Mouse (Mus musculus) midbrain, embryonic 13.5 days (tissue): ENCODE measurements at regions not wholly inside any gene's neighbourhood (a gene's known extent, or its start where the extent isn't known, plus 50 kb on each side); places are given as distances from the start of the nearest gene placed in this dataset.

ENCODE experiments used
- ATAC-seq: fragments of 200-750 bp; cut with Nextera tagmentation; 2 replicates; pipeline ENCODE4 v1.8.0; 2017; ENCODE audit warnings: mild to moderate bottlenecking, moderate TSS enrichment, moderate library complexity
- H3K27ac ChIP-seq: fragments of 300-500 bp; sonication (generic); 2 replicates; pipeline ENCODE4 v1.5.1; 2015; ENCODE audit warnings: inconsistent platforms, mild to moderate bottlenecking, moderate library complexity
- H3K27me3 ChIP-seq: fragments of 300-500 bp; sonication (generic); 2 replicates; pipeline ENCODE4 v1.6.1; 2015; ENCODE audit warnings: mild to moderate bottlenecking, inconsistent platforms
- H3K36me3 ChIP-seq: fragments of 300-500 bp; sonication (generic); 2 replicates; pipeline ENCODE4 v1.6.1; 2015; ENCODE audit warnings: mild to moderate bottlenecking, inconsistent platforms
- H3K4me1 ChIP-seq: fragments of 300-500 bp; sonication (generic); replicated peaks from 2 replicates; pipeline ENCODE4 v1.6.1; 2015; ENCODE audit warnings: inconsistent platforms
- H3K4me2 ChIP-seq: fragments of 300-500 bp; sonication (generic); replicated peaks from 2 replicates; pipeline ENCODE4 v1.6.1; 2015; ENCODE audit warnings: moderate library complexity, mild to moderate bottlenecking, inconsistent platforms
- H3K4me3 ChIP-seq: fragments of 300-500 bp; sonication (generic); replicated peaks from 2 replicates; pipeline ENCODE4 v1.5.1; 2015; ENCODE audit warnings: mild to moderate bottlenecking, inconsistent platforms
- H3K9ac ChIP-seq: fragments of 300-500 bp; sonication (generic); replicated peaks from 2 replicates; pipeline ENCODE4 v1.6.1; 2015; ENCODE audit warnings: mild to moderate bottlenecking, inconsistent platforms
- H3K9me3 ChIP-seq: fragments of 300-500 bp; sonication (generic); 2 replicates; pipeline ENCODE4 v1.6.1; 2016; ENCODE audit warnings: mild to moderate bottlenecking, inconsistent platforms
- WGBS: fragments of 180-500 bp; shearing (Covaris S2); methylation state at CpG from one replicate; pipeline ENCODE4 v1.1.7; 2015; 5-methylcytosine and 5-hydroxymethylcytosine counted together

DNA sequence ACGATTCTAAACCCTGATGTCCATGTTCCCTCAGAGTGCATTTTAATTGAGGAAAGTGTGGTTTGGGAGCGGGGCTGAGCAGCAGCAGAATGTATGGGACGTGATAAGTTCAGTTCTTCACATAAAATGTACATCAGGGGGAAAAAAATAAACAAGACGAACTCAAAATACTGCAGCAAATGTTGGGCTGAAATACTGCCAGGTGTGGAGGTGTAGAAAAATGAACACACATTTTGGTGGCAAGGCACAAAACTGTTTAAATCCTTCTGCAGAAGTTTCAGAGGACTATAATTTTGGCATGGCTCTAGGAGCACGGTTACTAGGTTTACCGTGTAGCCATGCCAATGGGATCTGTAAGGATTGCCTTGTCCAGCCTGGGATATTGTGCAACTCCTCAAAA lies 81.3 kb upstream of the Rfx3 start:
- no peaks in the 10 kb centered on the region for H3K27me3 ChIP-seq
- no peaks in the 10 kb centered on the region for H3K36me3 ChIP-seq
- no peak for ATAC-seq
- 90% methylated on average over 6 of the region's 6 CpGs for WGBS
- no peak overlapping the region for H3K9ac ChIP-seq
- H3K4me2 ChIP-seq, result no peak overlapping the region
- no peak overlapping the region for H3K4me3 ChIP-seq
- H3K27ac ChIP-seq, result no peak overlapping the region
- H3K4me1 ChIP-seq, result peaks cover 23% of the 10 kb centered on the region
- no peaks in the 10 kb centered on the region for H3K9me3 ChIP-seq

DNA sequence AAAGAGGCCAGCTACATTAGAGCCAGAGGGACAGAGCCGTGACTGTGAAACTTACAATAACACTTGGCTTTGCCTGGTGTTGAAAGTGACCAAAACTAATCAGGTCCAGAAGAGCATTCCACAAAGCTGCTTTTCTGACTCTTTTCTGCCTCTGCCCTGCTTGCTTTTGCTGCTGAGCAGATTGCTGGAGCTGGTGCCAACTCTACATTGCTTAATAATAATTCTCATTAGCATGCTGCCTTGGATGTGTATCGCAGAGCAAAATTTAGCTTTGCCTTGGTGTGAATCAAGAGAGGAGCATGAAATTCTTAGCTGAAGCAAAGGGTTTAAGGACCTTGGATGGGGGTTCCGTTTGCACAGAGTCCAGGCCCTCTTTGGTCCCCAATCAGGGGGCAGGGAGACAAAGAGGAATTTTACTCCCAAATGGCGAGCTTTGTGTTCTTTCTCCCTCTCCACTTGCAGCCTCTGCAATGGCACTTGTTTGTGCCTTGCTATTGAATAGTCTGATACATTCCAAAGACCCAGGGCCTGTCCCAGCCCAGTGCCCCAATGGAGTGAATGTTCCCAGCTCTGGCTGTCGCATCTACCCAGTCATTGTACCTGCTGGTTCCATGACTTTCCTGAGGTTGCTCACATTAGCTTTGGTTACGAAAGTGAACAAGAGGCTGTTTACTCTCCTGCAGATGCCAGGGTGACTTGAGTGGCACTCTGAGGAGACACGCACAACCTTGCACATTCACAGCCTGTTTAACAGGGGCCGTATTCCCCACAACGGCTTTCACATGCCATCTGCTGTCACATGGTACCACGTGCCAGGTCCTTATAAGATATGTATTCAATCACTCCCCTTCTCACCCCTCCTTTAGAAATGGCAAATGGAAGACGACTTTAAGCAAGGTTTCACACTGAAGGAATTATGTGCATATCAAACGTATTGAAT lies 76.9 kb upstream of the Rfx3 start:
- H3K27ac ChIP-seq, result peak overlapping the region; percentile 36; the same call in 1 of the 2 replicates
- no peaks in the 10 kb centered on the region for H3K27me3 ChIP-seq
- H3K4me1 ChIP-seq, result peaks cover 22% of the 10 kb centered on the region
- no peaks in the 10 kb centered on the region for H3K36me3 ChIP-seq
- 48% methylated on average over 12 of the region's 12 CpGs for WGBS
- no peak overlapping the region for H3K4me3 ChIP-seq
- peak; percentile 80 for ATAC-seq
- H3K4me2 ChIP-seq, result no peak overlapping the region
- H3K9me3 ChIP-seq, result no peaks in the 10 kb centered on the region
- no peak overlapping the region for H3K9ac ChIP-seq

DNA sequence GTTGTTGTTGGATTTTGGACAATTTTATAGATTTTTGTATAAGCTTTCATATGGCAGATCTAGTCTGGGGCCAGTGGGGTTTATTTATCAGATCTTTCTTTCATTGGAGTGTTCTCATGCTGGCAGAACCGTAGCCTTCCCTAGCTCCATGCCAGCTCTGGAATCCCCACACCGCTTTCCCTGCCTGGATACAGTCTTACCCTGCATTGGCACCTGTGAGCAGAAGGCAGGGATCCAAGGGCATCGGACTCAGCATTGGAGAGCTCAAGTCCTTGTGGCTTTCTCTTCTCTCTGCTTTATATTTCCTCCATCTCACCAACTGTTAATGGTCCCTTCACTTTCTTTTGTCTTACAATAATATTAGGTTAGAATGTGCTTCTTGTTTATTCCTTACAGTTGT lies 59.4 kb upstream of the Rfx3 start:
- Histone ChIP-seq H3K4me3 (no peak overlapping the region), H3K4me1 (no peaks in the 10 kb centered on the region), H3K9me3 (no peaks in the 10 kb centered on the region), H3K27ac (no peak overlapping the region), H3K4me2 (no peak overlapping the region), H3K36me3 (no peaks in the 10 kb centered on the region), H3K9ac (no peak overlapping the region), H3K27me3 (no peaks in the 10 kb centered on the region)
- 88% methylated on average over 3 of the region's 3 CpGs for WGBS
- ATAC-seq, result no peak
